Comparison of ENCODE assay signal across 18 mouse cellular contexts in genomic region chr7:25056951-25057350, GRCm38 (mm10). TPM values are rescaled to one million over a fixed set of nuclear protein-coding genes. Genes with fewer than 3 reads are reported as not detected.
DNase-seq lines count a peak whose midpoint lies in the region; ATAC-seq and TF ChIP-seq lines count a peak whose summit lies in the region.
"Had no signal": no experiment of that assay in that cellular context is flagged by ENCODE, and none has a peak within 500 bp of the region (broad histone marks: within the 10 kb centered on the region; RNA-seq: fewer than 3 reads in every experiment).

No protein-coding gene starts in this region.

- H3K9me3 ChIP-seq in heart, embryonic 13.5 days = no peaks in the 10 kb centered on the region
- no peaks in the 10 kb centered on the region for H3K9me3 ChIP-seq in lung, postnatal 0 days (ENCODE audit: low read length)
- no peaks in the 10 kb centered on the region for H3K9me3 ChIP-seq in limb, embryonic 10.5 days (replicated peaks)
- H3K9me3 ChIP-seq: embryonic facial prominence, embryonic 12.5 days; hindbrain, embryonic 13.5 days; megakaryocyte, embryonic 14.5 days; midbrain, embryonic 15.5 days had no signal

- no peak overlapping the region for H3K4me2 ChIP-seq in heart, embryonic 13.5 days
- no peak overlapping the region for H3K4me2 ChIP-seq in lung, postnatal 0 days (replicated peaks; ENCODE audit: low read depth, low read length)
- H3K4me2 ChIP-seq: embryonic facial prominence, embryonic 12.5 days; hindbrain, embryonic 13.5 days; midbrain, embryonic 15.5 days had no signal

- H3K27me3 ChIP-seq in heart, embryonic 13.5 days (replicated peaks) = no peaks in the 10 kb centered on the region
- H3K27me3 ChIP-seq in lung, postnatal 0 days (replicated peaks; ENCODE audit: insufficient read depth, low read length) = no peaks in the 10 kb centered on the region
- H3K27me3 ChIP-seq in limb, embryonic 10.5 days (ENCODE audit: low read depth, poor library complexity, severe bottlenecking) = no peaks in the 10 kb centered on the region
- H3K27me3 ChIP-seq: embryonic facial prominence, embryonic 12.5 days; hindbrain, embryonic 13.5 days; megakaryocyte, embryonic 14.5 days; midbrain, embryonic 15.5 days had no signal

- no peak overlapping the region for H3K4me3 ChIP-seq in heart, embryonic 13.5 days
- no peak overlapping the region for H3K4me3 ChIP-seq in lung, postnatal 0 days (ENCODE audit: low read depth, low read length)
- no peak overlapping the region for H3K4me3 ChIP-seq in limb, embryonic 10.5 days
- H3K4me3 ChIP-seq: embryonic facial prominence, embryonic 12.5 days; hindbrain, embryonic 13.5 days; megakaryocyte, embryonic 14.5 days; midbrain, embryonic 15.5 days had no signal

- H3K4me1 ChIP-seq in heart, embryonic 13.5 days = peaks cover 22% of the 10 kb centered on the region
- no peaks in the 10 kb centered on the region for H3K4me1 ChIP-seq in lung, postnatal 0 days (ENCODE audit: insufficient read depth, low read depth, low read length)
- no peaks in the 10 kb centered on the region for H3K4me1 ChIP-seq in limb, embryonic 10.5 days
- H3K4me1 ChIP-seq: embryonic facial prominence, embryonic 12.5 days; hindbrain, embryonic 13.5 days; midbrain, embryonic 15.5 days had no signal

- TF ChIP-seq EP300 in lung, postnatal 0 days (IDR thresholded peaks at IDR 0.05) = no peak

- peaks cover 97% of the 10 kb centered on the region for H3K36me3 ChIP-seq in heart, embryonic 13.5 days
- peaks cover 11% of the 10 kb centered on the region; the same call in 1 of the 2 replicates for H3K36me3 ChIP-seq in lung, postnatal 0 days (ENCODE audit: insufficient read depth, low read length)
- H3K36me3 ChIP-seq in limb, embryonic 10.5 days = peaks cover 96% of the 10 kb centered on the region

- DNase-seq in cerebellum, postnatal 25 days = peak; percentile 51 to 61
- DNase-seq in heart, adult 9 months (ENCODE audit: low spot score in 2 of 2) = no peak
- DNase-seq in MN1 (ENCODE audit: low spot score) = peak; percentile 71
- DNase-seq in lung, postnatal 0 days (ENCODE audit: low spot score) = peak; percentile 37
- DNase-seq in limb, embryonic 10.5 days (ENCODE audit: low spot score) = no peak
- DNase-seq: adrenal gland, postnatal 10 days; B cell, adult 2 months; gastrocnemius, postnatal 36 days; layer of hippocampus, postnatal 36 days; liver; liver, postnatal 0 days had no signal

- no peak for TF ChIP-seq CTCF in lung, postnatal 0 days (IDR thresholded peaks at IDR 0.05)

- no peak for ATAC-seq in cerebellum, adult (ENCODE audit: insufficient number of reproducible peaks, low FRiP score, low TSS enrichment)
- ATAC-seq in heart, embryonic 13.5 days (ENCODE audit: extremely low read depth, insufficient number of reproducible peaks, low FRiP score, low TSS enrichment) = peak; percentile 39; the same call in 1 of the 2 replicates
- peak; percentile 80 for ATAC-seq in lung, postnatal 0 days
- ATAC-seq: intestine, embryonic 16.5 days; liver, postnatal 0 days; midbrain, embryonic 15.5 days had no signal

- no peak overlapping the region for H3K9ac ChIP-seq in heart, embryonic 13.5 days
- H3K9ac ChIP-seq in lung, postnatal 0 days (replicated peaks; ENCODE audit: low read depth) = no peak overlapping the region
- H3K9ac ChIP-seq: embryonic facial prominence, embryonic 12.5 days; hindbrain, embryonic 13.5 days; liver, postnatal 0 days; midbrain, embryonic 15.5 days had no signal

- H3K27ac ChIP-seq in heart, embryonic 13.5 days (replicated peaks) = peak overlapping the region; percentile 58
- peak overlapping the region; percentile 33; the same call in 1 of the 2 replicates for H3K27ac ChIP-seq in lung, postnatal 0 days (ENCODE audit: low read length)
- no peak overlapping the region for H3K27ac ChIP-seq in limb, embryonic 10.5 days
- H3K27ac ChIP-seq: embryonic facial prominence, embryonic 12.5 days; hindbrain, embryonic 13.5 days; midbrain, embryonic 15.5 days had no signal

- 19% methylated on average over 4 of the region's 4 CpGs for WGBS in heart, embryonic 13.5 days
- WGBS in lung, postnatal 0 days = 39% methylated on average over 4 of the region's 4 CpGs
- 76% methylated on average over 4 of the region's 4 CpGs for WGBS in limb, embryonic 10.5 days

RNA-seq across cellular contexts. Expression of gene Grik5, which starts 15.2 kb away (rescaled TPM):
- polyA plus RNA-seq in heart, embryonic 13.5 days (2015; fragmentation: Nextera tagmentation; extraction: Ambion mirVana) = 4.1 and 4.6 TPM in 2 replicates
- polyA plus RNA-seq in lung, postnatal 0 days (2015; fragmentation: Nextera tagmentation; extraction: Ambion mirVana) = 1.9 and 2.9 TPM in 2 replicates
- 5.4 and 8.7 TPM in 2 replicates for polyA plus RNA-seq in limb, embryonic 10.5 days (2016; fragmentation: Nextera tagmentation; extraction: Ambion mirVana)

RNA-seq across cellular contexts. Expression of gene Zfp574, which starts 15.4 kb away (rescaled TPM):
- 19.3 and 20.1 TPM in 2 replicates for polyA plus RNA-seq in heart, embryonic 13.5 days (2015; fragmentation: Nextera tagmentation; extraction: Ambion mirVana)
- 19.8 and 20.1 TPM in 2 replicates for polyA plus RNA-seq in lung, postnatal 0 days (2015; fragmentation: Nextera tagmentation; extraction: Ambion mirVana)
- polyA plus RNA-seq in limb, embryonic 10.5 days (2016; fragmentation: Nextera tagmentation; extraction: Ambion mirVana) = 44.1 and 48.3 TPM in 2 replicates

RNA-seq across cellular contexts. Expression of gene Atp1a3, which starts 51.2 kb away (rescaled TPM):
- polyA plus RNA-seq in heart, embryonic 13.5 days (2015; fragmentation: Nextera tagmentation; extraction: Ambion mirVana) = 1.4 and 1.6 TPM in 2 replicates
- polyA plus RNA-seq in lung, postnatal 0 days (2015; fragmentation: Nextera tagmentation; extraction: Ambion mirVana) = 0.57 and 0.73 TPM in 2 replicates
- 0.05 and 0.15 TPM in 2 replicates for polyA plus RNA-seq in limb, embryonic 10.5 days (2016; fragmentation: Nextera tagmentation; extraction: Ambion mirVana)

Comparison
In these comparisons a context has a peak if more than half of its experiments do, and no peak if none do; other contexts are left out.
1. DNase-seq: peak in cerebellum, postnatal 25 days (2 of 2), MN1 (single experiment) and lung, postnatal 0 days (single experiment); none in heart, adult 9 months (0 of 2) and limb, embryonic 10.5 days (single experiment).